ENCODE assay signal across 10 mouse cellular contexts in genomic region chr12:24424958-24425357, GRCm38 (mm10).
DNase-seq lines count a peak whose midpoint lies in the region; ATAC-seq and TF ChIP-seq lines count a peak whose summit lies in the region.
"Had no signal": no experiment of that assay in that cellular context is flagged by ENCODE, and none has a peak within 500 bp of the region (broad histone marks: within the 10 kb centered on the region; RNA-seq: fewer than 3 reads in every experiment).

No protein-coding gene starts in this region.

- no peak for ATAC-seq in lung, embryonic 14.5 days (ENCODE audit: insufficient read depth)
- ATAC-seq: inflammation-experienced regulatory T-cells, adult 6 months had no signal

- TF ChIP-seq POLR2A in lung, adult 2 months (IDR thresholded peaks at IDR 0.05; ENCODE audit: borderline replicate concordance, extremely low read depth, low read depth, low read length) = no peak
- TF ChIP-seq POLR2A in myocyte (IDR thresholded peaks at IDR 0.05; ENCODE audit: insufficient read length, low read depth) = no peak

- no peak for TF ChIP-seq CTCF in lung, embryonic 14.5 days (IDR thresholded peaks at IDR 0.05; ENCODE audit: low read depth)
- TF ChIP-seq CTCF in lung, adult 2 months (IDR thresholded peaks at IDR 0.05; ENCODE audit: insufficient read depth, low read length) = no peak

- no peak overlapping the region for H3K4me3 ChIP-seq in lung, embryonic 14.5 days (ENCODE audit: low read depth, low read length)
- H3K4me3 ChIP-seq in lung, adult 2 months (replicated peaks; ENCODE audit: extremely low read depth, low read depth, low read length) = no peak overlapping the region
- H3K4me3 ChIP-seq in myocyte = no peak overlapping the region
- H3K4me3 ChIP-seq: neural tube, embryonic 12.5 days had no signal

- peak; percentile 52 for DNase-seq in lung, embryonic 14.5 days
- no peak for DNase-seq in lung, adult 2 months
- peak; percentile 2 for DNase-seq in Muller cell, postnatal 12 days (ENCODE audit: inconsistent ontology term)
- DNase-seq in embryo, embryonic 10.5 days (ENCODE audit: low spot score) = peak; percentile 29
- DNase-seq in spleen, postnatal 10 days (ENCODE audit: low spot score in 2 of 2) = no peak
- no peak for DNase-seq in kidney, adult 18-20 months
- DNase-seq: thymus, postnatal 36 days had no signal

- no peaks in the 10 kb centered on the region for H3K9me3 ChIP-seq in lung, embryonic 14.5 days (ENCODE audit: low read depth, low read length)
- H3K9me3 ChIP-seq: neural tube, embryonic 12.5 days had no signal

- H3K4me2 ChIP-seq in lung, embryonic 14.5 days = no peak overlapping the region
- no peak overlapping the region for H3K4me2 ChIP-seq in myocyte (ENCODE audit: low read depth)
- H3K4me2 ChIP-seq: neural tube, embryonic 12.5 days had no signal

- no peaks in the 10 kb centered on the region for H3K4me1 ChIP-seq in lung, embryonic 14.5 days (ENCODE audit: insufficient read depth)
- no peaks in the 10 kb centered on the region for H3K4me1 ChIP-seq in lung, adult 2 months (ENCODE audit: control insufficient read depth, insufficient read depth, low read length)
- H3K4me1 ChIP-seq: neural tube, embryonic 12.5 days had no signal

- no peaks in the 10 kb centered on the region for H3K79me2 ChIP-seq in myocyte (ENCODE audit: control insufficient read depth, insufficient read depth)

- H3K9ac ChIP-seq in lung, embryonic 14.5 days = no peak overlapping the region
- H3K9ac ChIP-seq: neural tube, embryonic 12.5 days had no signal

- no peak overlapping the region for H3K27ac ChIP-seq in lung, embryonic 14.5 days (ENCODE audit: low read depth)
- H3K27ac ChIP-seq: neural tube, embryonic 12.5 days had no signal

- H3K36me3 ChIP-seq in lung, embryonic 14.5 days (ENCODE audit: insufficient read depth) = no peaks in the 10 kb centered on the region
- no peaks in the 10 kb centered on the region for H3K36me3 ChIP-seq in myocyte (ENCODE audit: control insufficient read depth, insufficient read depth)
- H3K36me3 ChIP-seq: neural tube, embryonic 12.5 days had no signal

- no peaks in the 10 kb centered on the region for H3K27me3 ChIP-seq in lung, embryonic 14.5 days (ENCODE audit: insufficient read depth, low read length)
- H3K27me3 ChIP-seq in myocyte (ENCODE audit: control insufficient read depth, insufficient read depth, insufficient read length) = no peaks in the 10 kb centered on the region
- H3K27me3 ChIP-seq: neural tube, embryonic 12.5 days had no signal

- H3ac ChIP-seq in myocyte (ENCODE audit: control insufficient read depth, insufficient read length) = no peak overlapping the region

- 60% methylated on average over 17 of the region's 17 CpGs for WGBS in lung, embryonic 14.5 days
- WGBS in lung, adult 2 months = 65% methylated on average over 17 of the region's 17 CpGs

TF ChIP-seq in myocyte, 11 proteins besides CTCF, POLR2A, EP300 and RAD21:
- TF ChIP-seq USF1 (IDR thresholded peaks at IDR 0.05; ENCODE audit: low read depth) = no peak
- peak; percentile 89 for TF ChIP-seq REST (IDR thresholded peaks at IDR 0.05; ENCODE audit: insufficient read depth, insufficient read length)
- TF ChIP-seq MAX (IDR thresholded peaks at IDR 0.05; ENCODE audit: low read depth) = peak; percentile 93
TF ChIP-seq in myocyte: peak in this region for 2.

Comparison
In these comparisons a context has a peak if more than half of its experiments do, and no peak if none do; other contexts are left out.
1. DNase-seq: peak in lung, embryonic 14.5 days (single experiment), Muller cell, postnatal 12 days (single experiment) and embryo, embryonic 10.5 days (single experiment); none in lung, adult 2 months (single experiment), spleen, postnatal 10 days (0 of 2) and kidney, adult 18-20 months (single experiment).